Mouse (Mus musculus) hindbrain, embryonic 16.5 days (tissue): ENCODE measurements around the gene Gpatch8. TPM values are rescaled to one million over a fixed set of nuclear protein-coding genes. Genes with fewer than 3 reads are reported as not detected.

Source experiments
- ATAC-seq: fragments of 200-750 bp; cut with Nextera tagmentation; 2 replicates; pipeline ENCODE4 v1.8.0; 2017; ENCODE audit warnings: moderate TSS enrichment, moderate library complexity
- H3K27ac ChIP-seq: fragments of 300-500 bp; sonication (generic); 2 replicates; pipeline ENCODE4 v1.5.1; 2014; ENCODE audit warnings: low read depth, mild to moderate bottlenecking, control low read depth, low read length, moderate library complexity
- H3K27me3 ChIP-seq: fragments of 300-500 bp; sonication (generic); replicated peaks from 2 replicates; pipeline ENCODE4 v1.6.1; 2014; ENCODE audit warnings: low read length; ENCODE audit not compliant: control insufficient read depth, insufficient read depth
- H3K36me3 ChIP-seq: fragments of 300-500 bp; sonication (generic); 2 replicates; pipeline ENCODE4 v1.6.1; 2014; ENCODE audit warnings: mild to moderate bottlenecking, low read length, moderate library complexity, mixed read lengths; ENCODE audit not compliant: control insufficient read depth, insufficient read depth
- H3K4me1 ChIP-seq: fragments of 300-500 bp; sonication (generic); 2 replicates; pipeline ENCODE4 v1.6.1; 2014; ENCODE audit warnings: low read depth, low read length; ENCODE audit not compliant: control insufficient read depth, insufficient read depth
- H3K4me2 ChIP-seq: fragments of 300-500 bp; sonication (generic); 2 replicates; pipeline ENCODE4 v1.6.1; 2014; ENCODE audit warnings: mild to moderate bottlenecking, low read length, control low read depth, moderate library complexity
- H3K4me3 ChIP-seq: fragments of 300-500 bp; sonication (generic); 2 replicates; pipeline ENCODE4 v1.5.1; 2014; ENCODE audit warnings: mild to moderate bottlenecking, low read length, control low read depth, moderate library complexity
- H3K9ac ChIP-seq: fragments of 300-500 bp; sonication (generic); 2 replicates; pipeline ENCODE4 v1.6.1; 2014; ENCODE audit warnings: low read depth, mild to moderate bottlenecking, control low read depth, low read length, moderate library complexity
- H3K9me3 ChIP-seq: fragments of 300-500 bp; sonication (generic); 2 replicates; pipeline ENCODE4 v1.6.1; 2014; ENCODE audit warnings: mild to moderate bottlenecking, low read length, moderate library complexity; ENCODE audit not compliant: control insufficient read depth
- WGBS: fragments of 180-500 bp; shearing (Covaris S2); extraction: QIAGEN DNeasy Blood & Tissue Kit; methylation state at CpG from one replicate; pipeline ENCODE4 v1.1.7; 2014; 5-methylcytosine and 5-hydroxymethylcytosine counted together
- polyA plus RNA-seq: library from polyadenylated mRNA; unstranded; fragments of >200 nt; fragmentation: Nextera tagmentation; extraction: Ambion mirVana; gene quantifications from 2 replicates; pipeline ENCODE4 v1.2.1, GENCODE M21; 2015

Gpatch8 gene
- polyA plus RNA-seq, 1 experiment from 2014 or later, result 52.9 TPM

DNA sequence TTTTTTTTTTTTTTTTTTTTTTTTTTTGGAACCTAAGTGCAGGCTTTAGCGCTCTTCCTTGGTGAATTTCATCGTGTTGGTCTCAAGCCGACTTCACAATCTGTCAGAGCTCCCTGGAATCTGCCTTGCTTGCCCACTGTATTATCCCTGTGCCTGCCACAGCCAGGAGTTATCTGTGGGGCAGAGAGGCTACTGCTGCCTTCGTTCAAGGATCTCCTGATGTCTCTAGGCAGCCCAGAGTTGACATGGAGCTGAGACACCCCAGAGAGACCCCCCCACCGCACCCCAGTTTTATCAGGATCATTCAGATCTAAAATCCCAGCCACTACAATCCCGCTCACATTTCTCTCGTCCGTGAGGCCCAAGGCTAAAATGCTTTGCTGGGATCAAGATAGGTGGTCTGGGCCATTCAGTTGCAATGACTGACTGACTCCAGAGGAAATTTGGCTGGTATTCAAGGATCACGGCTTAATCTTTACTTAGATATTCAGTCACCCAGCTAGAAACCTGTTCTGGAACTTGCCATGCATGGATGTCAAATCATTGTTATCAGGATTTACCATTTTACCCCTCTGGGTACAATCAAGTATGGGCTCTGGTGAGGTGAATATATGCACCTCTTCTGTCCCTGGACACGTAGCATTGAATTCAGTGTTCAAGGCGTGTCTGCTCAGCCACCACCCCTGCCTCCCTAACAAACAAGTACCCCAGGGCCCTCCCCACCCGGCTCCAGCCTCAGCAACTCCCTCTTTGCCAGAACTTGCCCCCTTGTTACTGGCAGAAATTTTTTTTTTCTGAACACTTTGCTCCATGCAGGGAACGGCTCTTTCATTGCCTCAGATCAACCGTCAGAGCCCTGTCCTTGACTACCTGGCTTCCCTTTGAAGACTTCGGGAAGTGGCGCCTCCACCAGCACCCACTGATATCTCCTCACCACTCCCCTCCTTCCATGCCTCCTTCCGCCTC is 106.9 kb downstream of the Gpatch8 start:
- 48% methylated on average over 17 of the region's 17 CpGs for WGBS
- Histone ChIP-seq H3K27me3 (no peaks in the 10 kb centered on the region), H3K9ac (no peak overlapping the region), H3K4me3 (no peak overlapping the region), H3K27ac (no peak overlapping the region), H3K4me2 (no peak overlapping the region), H3K36me3 (no peaks in the 10 kb centered on the region), H3K4me1 (peaks cover 28% of the 10 kb centered on the region), H3K9me3 (no peaks in the 10 kb centered on the region)
- ATAC-seq, result no peak

DNA sequence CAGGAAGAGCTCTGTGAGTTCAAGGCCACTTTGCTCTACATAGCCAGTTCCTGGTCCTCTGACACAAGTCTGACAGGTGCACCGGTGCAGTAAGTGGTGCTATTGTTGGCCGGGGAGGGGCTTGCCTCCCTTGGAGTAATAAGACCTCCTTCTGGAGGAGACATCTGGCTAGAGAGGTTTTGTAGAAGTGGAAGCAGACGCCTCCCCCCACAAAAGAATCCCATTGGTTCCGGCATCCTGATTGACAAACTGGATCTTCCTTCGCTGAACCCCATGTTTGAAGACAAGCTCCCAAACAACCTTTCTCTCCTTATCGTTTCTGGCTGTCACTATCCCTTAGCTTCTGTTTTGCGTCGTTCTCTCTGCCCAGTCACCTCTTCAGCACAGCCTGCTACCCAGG is 107.9 kb downstream of the Gpatch8 start:
- 15% methylated on average over 8 of the region's 8 CpGs for WGBS
- Histone ChIP-seq H3K27me3 (no peaks in the 10 kb centered on the region), H3K9ac (no peak overlapping the region), H3K9me3 (no peaks in the 10 kb centered on the region), H3K4me2 (peak overlapping the region; percentile 69; the same call in 1 of the 2 replicates), H3K4me3 (no peak overlapping the region), H3K4me1 (peaks cover 31% of the 10 kb centered on the region), H3K36me3 (0 out of 2 replicates have a peak, but pooled peaks cover 3% of the 10 kb centered on the region), H3K27ac (no peak overlapping the region; the same call in 1 of the 2 replicates)
- no peak for ATAC-seq

DNA sequence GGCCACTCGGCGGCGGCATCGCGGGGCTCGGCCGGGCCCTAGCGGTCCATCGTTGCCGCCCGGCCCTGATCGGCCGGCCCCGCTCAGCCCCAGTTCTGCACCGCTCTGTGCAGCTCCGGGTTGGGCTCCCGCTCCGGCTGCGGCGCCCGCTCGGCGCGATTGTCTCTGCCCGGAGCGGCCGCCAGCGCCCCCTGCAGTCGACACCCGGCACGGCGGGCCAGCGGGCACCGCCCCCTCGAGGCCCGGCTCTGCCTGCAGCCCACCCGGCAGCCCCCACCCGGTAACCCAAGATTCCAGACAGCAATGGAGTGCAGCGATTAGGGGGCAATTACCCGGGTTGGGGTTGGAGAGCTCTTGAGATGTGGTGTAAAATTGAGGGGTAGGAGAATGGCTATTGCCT is 108.7 kb downstream of the Gpatch8 start, which contains the start of gene Fam171a2:
Gene Fam171a2 (minus strand): TSS at position 186 of the 400 bp plus-strand sequence.
- peaks cover 7% of the 10 kb centered on the region for H3K36me3 ChIP-seq
- peaks cover 31% of the 10 kb centered on the region for H3K4me1 ChIP-seq
- peak within 1 kb of the TSS; percentile 69 for H3K4me2 ChIP-seq
- peak within 1 kb of the TSS; percentile 98 for H3K4me3 ChIP-seq
- peak; percentile 80 for ATAC-seq
- no peaks in the 10 kb centered on the region for H3K9me3 ChIP-seq
- WGBS, result 0% methylated on average over 37 of the region's 40 CpGs
- H3K27me3 ChIP-seq, result no peaks in the 10 kb centered on the region
- peak within 1 kb of the TSS; percentile 99 for H3K27ac ChIP-seq
- H3K9ac ChIP-seq, result peak within 1 kb of the TSS; percentile 100

DNA sequence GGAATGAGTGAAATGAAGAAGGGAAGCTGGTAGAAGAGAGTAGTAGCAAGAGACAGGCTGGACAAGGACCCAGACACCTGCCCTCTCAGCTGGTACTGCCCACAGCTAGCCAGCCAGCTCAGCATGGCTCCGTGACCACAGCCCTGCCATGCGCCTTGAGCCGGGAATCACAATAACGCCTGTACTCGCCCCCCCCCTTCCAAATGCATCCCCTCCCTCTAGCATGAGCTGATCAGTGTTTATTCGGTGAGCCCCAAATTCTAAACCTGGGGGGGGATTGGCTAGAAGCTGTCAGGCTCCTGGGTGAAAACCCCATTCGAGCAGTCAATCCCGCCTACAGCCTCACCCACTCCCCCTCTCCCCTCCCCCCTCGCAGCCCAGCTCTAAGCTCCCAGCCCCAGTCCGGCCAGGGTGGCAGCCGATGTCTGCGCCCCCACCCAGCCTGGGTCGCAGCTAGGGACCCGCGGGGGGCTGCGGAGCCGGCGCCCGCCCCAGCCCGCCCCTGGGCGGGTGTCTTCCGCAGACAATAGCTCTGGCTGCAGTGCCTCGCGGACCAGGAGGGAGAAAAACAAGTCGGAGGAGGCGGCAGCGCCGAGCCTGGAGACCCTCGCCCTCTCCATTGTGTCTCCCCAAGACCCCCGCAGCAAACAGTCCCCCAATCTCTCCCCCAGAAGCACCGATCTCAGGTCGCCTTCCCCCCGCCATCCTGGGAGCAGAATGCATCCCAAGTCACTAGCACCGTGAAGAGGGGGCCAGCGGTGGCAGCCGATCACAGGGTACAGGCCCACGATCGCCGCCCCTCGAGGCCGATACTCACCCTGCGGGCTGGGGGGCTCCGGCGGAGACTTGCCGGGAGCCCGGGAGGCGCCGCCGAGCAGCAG is 109.4 kb downstream of the Gpatch8 start:
- WGBS, result 0% methylated on average over 33 of the region's 49 CpGs
- ATAC-seq, result peak; percentile 71
- Histone ChIP-seq H3K4me1 (peaks cover 31% of the 10 kb centered on the region), H3K36me3 (peaks cover 10% of the 10 kb centered on the region), H3K4me2 (peak overlapping the region; percentile 69), H3K9me3 (no peaks in the 10 kb centered on the region), H3K27me3 (no peaks in the 10 kb centered on the region), H3K27ac (peak overlapping the region; percentile 99), H3K4me3 (peak overlapping the region; percentile 98), H3K9ac (peak overlapping the region; percentile 100)

DNA sequence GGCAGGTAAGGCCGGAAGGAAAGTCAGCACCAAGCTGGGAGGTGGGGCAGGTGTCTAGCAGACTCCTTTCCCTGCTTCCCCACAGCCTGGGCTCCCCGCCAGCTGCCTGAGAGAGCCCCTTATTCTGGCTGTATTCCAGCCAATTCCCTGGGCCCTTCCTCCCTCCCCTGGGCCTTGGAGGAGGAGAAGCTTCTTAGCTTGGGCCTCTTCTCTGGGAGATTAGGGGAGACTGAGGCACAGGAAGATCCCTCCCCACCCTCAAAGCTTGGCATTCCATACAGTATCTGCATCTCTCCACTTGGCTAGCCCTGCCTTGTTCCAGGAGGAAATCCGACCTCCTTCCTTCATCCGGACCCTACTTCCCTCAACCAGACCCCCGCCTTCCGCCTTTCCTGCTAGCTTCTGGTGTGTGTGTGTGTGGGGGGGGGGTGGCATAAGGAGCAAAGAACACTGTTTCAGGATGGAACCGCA is 110.3 kb downstream of the Gpatch8 start:
- peak overlapping the region; percentile 100 for H3K9ac ChIP-seq
- H3K4me2 ChIP-seq, result peak overlapping the region; percentile 69
- peak overlapping the region; percentile 99 for H3K27ac ChIP-seq
- 1% methylated on average over 7 of the region's 7 CpGs for WGBS
- H3K27me3 ChIP-seq, result no peaks in the 10 kb centered on the region
- peak; percentile 2; the same call in 1 of the 2 replicates for ATAC-seq
- H3K4me1 ChIP-seq, result peaks cover 31% of the 10 kb centered on the region
- H3K4me3 ChIP-seq, result peak overlapping the region; percentile 98
- H3K36me3 ChIP-seq, result peaks cover 13% of the 10 kb centered on the region
- no peaks in the 10 kb centered on the region for H3K9me3 ChIP-seq

DNA sequence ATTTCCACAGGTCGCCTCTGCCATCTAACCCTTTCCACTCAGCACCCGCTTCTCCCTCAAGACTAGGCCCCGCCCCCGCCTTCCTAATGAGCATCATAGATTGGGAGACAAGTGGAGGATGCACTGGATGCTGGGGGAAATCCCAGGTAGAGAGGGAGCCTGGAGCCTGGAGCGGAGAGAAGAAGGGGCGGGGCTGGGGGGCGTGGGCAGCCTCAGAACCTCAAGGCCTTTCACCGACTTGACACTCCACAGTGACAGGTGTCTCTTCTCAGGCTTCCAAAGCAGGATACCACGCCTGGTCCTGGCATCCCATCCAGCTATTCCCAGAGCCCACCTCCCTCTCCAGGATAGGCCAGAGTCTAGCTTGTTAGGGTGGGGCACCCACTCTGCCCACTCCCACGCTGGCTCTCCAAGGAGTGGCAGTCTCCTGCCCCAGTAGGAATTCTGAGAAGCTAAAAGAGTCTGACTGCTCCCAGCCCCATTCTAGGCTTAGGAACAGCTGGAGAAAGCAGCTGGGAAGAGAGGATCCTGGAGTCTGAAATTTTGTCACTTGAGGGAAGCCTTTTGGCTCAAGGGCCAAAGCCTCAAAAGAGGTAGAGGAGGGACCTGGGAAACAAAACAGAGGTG is 110.8 kb downstream of the Gpatch8 start:
- Histone ChIP-seq H3K36me3 (peaks cover 14% of the 10 kb centered on the region), H3K4me2 (peak overlapping the region; percentile 69), H3K9ac (peak overlapping the region; percentile 100), H3K4me1 (peaks cover 31% of the 10 kb centered on the region), H3K27me3 (no peaks in the 10 kb centered on the region), H3K27ac (peak overlapping the region; percentile 99), H3K9me3 (no peaks in the 10 kb centered on the region), H3K4me3 (peak overlapping the region; percentile 98)
- ATAC-seq, result peak; percentile 3; the same call in 1 of the 2 replicates
- 13% methylated on average over 10 of the region's 10 CpGs for WGBS

DNA sequence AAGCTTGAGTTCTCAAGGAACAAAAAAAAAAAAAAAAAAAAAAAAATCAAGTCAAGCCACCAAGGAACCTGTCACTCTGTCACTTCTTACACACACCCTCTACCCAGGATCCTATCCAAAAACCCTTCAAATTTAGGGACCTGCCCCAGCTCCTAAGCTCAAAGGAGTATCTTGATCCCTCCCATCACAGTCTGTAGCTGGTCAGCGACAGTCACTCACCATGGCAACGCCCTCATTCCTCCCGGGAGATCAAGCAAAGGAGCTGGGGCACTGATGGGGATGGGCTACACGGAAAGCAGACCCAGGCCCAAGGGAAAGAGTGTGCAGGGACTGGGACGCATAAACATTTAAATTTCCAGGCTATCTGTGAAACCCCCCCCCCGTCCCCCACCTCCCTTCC is 111.4 kb downstream of the Gpatch8 start:
- ATAC-seq, result no peak
- no peaks in the 10 kb centered on the region for H3K27me3 ChIP-seq
- H3K9me3 ChIP-seq, result no peaks in the 10 kb centered on the region
- peaks cover 31% of the 10 kb centered on the region for H3K4me1 ChIP-seq
- 0 out of 2 replicates have a peak overlapping the region, but pooled peaks have one; percentile 13 for H3K27ac ChIP-seq
- peak overlapping the region; percentile 69 for H3K4me2 ChIP-seq
- peaks cover 17% of the 10 kb centered on the region for H3K36me3 ChIP-seq
- H3K4me3 ChIP-seq, result peak overlapping the region; percentile 98
- 4% methylated on average over 6 of the region's 6 CpGs for WGBS
- peak overlapping the region; percentile 100; the same call in 1 of the 2 replicates for H3K9ac ChIP-seq

DNA sequence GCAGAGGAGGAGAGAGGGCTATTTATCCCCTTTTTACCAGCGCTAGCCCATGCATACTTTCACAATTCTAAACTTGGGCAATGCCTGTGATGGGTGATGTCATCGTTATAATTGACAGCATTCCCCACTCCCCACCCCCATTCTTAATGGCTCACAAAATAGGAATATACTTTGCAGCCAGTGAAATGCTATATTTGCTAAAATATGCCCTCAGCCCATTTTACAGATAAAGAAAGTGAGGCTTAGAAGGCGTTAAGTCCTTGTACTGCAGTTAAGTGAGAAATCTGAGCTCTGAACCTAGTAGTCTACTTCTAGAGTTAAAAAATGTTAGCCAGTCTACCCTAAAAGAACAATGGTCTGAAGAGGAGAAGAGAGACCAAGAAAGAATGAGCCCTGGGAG is 111.9 kb downstream of the Gpatch8 start:
- Histone ChIP-seq H3K4me1 (peaks cover 31% of the 10 kb centered on the region), H3K27me3 (no peaks in the 10 kb centered on the region), H3K9ac (no peak overlapping the region), H3K4me2 (no peak overlapping the region; the same call in 1 of the 2 replicates), H3K9me3 (no peaks in the 10 kb centered on the region), H3K27ac (no peak overlapping the region), H3K36me3 (peaks cover 22% of the 10 kb centered on the region), H3K4me3 (no peak overlapping the region)
- 83% methylated on average over 3 of the region's 3 CpGs for WGBS
- ATAC-seq, result no peak
